Mouse (Mus musculus) testis, adult 2 months (tissue): ENCODE measurements around the gene Prr12. TPM values are rescaled to one million over a fixed set of nuclear protein-coding genes. Genes with fewer than 3 reads are reported as not detected.

Source experiments
- H3K27ac ChIP-seq: fragments of 200-500 bp; 2 replicates; pipeline ENCODE4 v1.5.1; 2012; ENCODE audit warnings: low read depth, low read length; ENCODE audit not compliant: control insufficient read depth, insufficient read depth
- H3K27me3 ChIP-seq: fragments of 200-500 bp; 2 replicates; pipeline ENCODE4 v1.6.1; 2012; ENCODE audit warnings: mild to moderate bottlenecking, low read length, moderate library complexity; ENCODE audit not compliant: control insufficient read depth, insufficient read depth
- H3K36me3 ChIP-seq: fragments of 200-500 bp; 2 replicates; pipeline ENCODE4 v1.6.1; 2012; ENCODE audit warnings: mild to moderate bottlenecking, low read length; ENCODE audit not compliant: control insufficient read depth, insufficient read depth
- H3K4me1 ChIP-seq: fragments of 200-500 bp; 2 replicates; pipeline ENCODE4 v1.6.1; 2012; ENCODE audit warnings: low read length; ENCODE audit not compliant: control insufficient read depth, insufficient read depth
- H3K4me3 ChIP-seq: fragments of 200-500 bp; 2 replicates; pipeline ENCODE4 v1.5.1; 2012; ENCODE audit warnings: low read depth, mild to moderate bottlenecking, low read length, moderate library complexity, mixed read lengths; ENCODE audit not compliant: control insufficient read depth
- CTCF ChIP-seq: fragments of 200-500 bp; IDR thresholded peaks from 2 replicates; pipeline ENCODE4 v1.5.1; 2012; ENCODE audit warnings: low read depth, mild to moderate bottlenecking, inconsistent platforms, low read length, moderate library complexity; ENCODE audit not compliant: control insufficient read depth, insufficient read depth, insufficient replicate concordance
- POLR2A ChIP-seq: fragments of 200-500 bp; IDR thresholded peaks from 2 replicates; pipeline ENCODE4 v1.6.1; 2012; ENCODE audit warnings: low read depth, mild to moderate bottlenecking, inconsistent platforms, low read length, moderate library complexity; ENCODE audit not compliant: control insufficient read depth
- polyA plus RNA-seq: library from polyadenylated mRNA; depleted of rRNA; stranded (reverse); fragments of >200 nt; gene quantifications from 2 replicates; pipeline ENCODE4 v1.2.3, GENCODE M21; 2012; rRNA removed

The Prr12 gene
- polyA plus RNA-seq, 1 experiment: 3.4 TPM

DNA sequence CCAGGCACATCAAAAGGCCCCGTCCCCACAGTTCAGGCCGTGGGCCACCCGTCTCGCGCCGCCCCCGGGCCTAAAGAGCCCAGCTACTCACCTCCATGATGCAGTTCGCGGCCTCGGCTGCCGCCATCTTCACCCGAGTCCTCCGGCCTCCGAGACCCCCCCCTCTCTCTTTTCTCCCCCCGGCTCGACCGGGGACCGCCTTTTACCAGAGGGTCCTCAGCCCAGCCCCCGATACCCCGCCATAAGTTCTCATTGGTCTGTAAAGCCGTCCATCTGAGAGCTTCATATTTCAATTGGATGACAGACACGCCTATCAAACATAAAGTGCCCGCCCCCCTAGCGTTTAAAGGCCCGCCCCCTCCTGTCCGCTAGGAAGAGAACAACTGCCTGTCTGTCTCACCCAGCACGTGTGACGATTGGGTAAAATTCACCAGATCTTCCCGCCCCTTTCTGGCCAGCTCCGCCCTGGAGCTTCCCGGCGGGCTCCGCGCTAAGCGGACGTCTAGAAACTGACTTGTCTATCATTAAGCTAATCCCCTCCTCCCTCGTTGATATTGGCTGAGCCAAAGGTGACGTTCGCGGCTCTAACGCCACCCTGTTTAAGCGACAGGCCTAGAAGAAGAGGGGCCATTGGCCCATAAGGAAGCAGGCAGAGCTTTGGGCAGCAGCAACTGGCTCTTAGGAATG lies 66.3 kb downstream of the Prr12 start, which contains the start of gene Prmt1:
Gene Prmt1, minus strand, starts transcription at position 377 of the 687 bp plus-strand sequence.
- Histone ChIP-seq H3K27me3 (no peaks in the 10 kb centered on the region), H3K4me3 (peak within 1 kb of the TSS; percentile 81), H3K36me3 (no peaks in the 10 kb centered on the region), H3K27ac (peak within 1 kb of the TSS; percentile 77), H3K4me1 (peaks cover 11% of the 10 kb centered on the region)
- TF ChIP-seq CTCF: no peak
- peak; percentile 60 for TF ChIP-seq POLR2A

DNA sequence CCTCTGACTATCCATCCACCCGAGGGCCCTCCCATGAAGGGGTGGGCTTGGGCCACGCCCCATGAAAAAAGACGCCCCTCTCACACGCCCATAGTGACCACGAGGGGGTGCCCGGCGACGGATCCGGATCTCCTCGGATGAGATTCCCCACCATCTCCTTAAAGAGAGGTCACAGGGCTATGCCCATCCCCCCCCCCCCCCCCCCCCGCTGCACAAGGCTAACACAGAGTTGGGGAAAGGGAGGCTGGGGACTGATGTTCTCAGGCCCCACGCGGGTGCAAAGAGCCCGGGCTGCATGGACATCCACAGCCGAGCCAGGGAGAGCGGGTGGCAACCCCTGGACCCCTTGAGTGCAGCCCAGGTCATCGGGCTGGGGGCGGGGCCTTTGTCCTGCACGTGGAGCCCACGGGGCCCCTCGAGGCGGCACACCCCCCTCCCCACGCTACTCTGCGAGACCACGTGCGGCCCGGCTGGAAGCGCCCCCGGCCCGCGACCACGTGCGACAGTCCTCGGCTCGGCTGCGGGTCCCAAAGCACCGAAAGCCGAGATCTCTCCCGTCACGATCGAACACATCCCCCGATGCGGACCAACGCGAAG lies 67.0 kb downstream of the Prr12 start:
- TF ChIP-seq CTCF (no peak), POLR2A (no peak)
- H3K36me3 ChIP-seq: no peaks in the 10 kb centered on the region
- H3K27me3 ChIP-seq: no peaks in the 10 kb centered on the region
- peaks cover 11% of the 10 kb centered on the region for H3K4me1 ChIP-seq
- H3K27ac ChIP-seq: peak overlapping the region; percentile 74
- H3K4me3 ChIP-seq: peak overlapping the region; percentile 81

DNA sequence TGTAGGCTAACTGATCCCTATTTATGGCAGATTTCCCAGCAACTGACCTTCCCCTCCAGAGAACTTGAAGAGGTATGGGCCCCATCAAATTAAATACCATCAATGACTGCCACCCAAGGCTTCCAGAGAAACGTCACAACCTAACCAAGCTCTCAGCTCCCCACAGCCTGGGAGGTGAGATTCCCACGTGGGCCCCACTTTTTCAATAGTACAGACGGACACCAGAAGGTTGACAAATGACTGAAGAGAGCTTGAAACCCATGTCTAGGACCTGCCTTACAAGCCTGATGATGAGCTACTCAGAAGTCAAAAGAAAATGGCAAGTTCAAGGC lies 67.9 kb downstream of the Prr12 start:
- Histone ChIP-seq H3K36me3 (no peaks in the 10 kb centered on the region), H3K27me3 (no peaks in the 10 kb centered on the region), H3K4me1 (peaks cover 11% of the 10 kb centered on the region), H3K4me3 (no peak overlapping the region), H3K27ac (no peak overlapping the region)
- TF ChIP-seq POLR2A: no peak
- TF ChIP-seq CTCF: no peak

DNA sequence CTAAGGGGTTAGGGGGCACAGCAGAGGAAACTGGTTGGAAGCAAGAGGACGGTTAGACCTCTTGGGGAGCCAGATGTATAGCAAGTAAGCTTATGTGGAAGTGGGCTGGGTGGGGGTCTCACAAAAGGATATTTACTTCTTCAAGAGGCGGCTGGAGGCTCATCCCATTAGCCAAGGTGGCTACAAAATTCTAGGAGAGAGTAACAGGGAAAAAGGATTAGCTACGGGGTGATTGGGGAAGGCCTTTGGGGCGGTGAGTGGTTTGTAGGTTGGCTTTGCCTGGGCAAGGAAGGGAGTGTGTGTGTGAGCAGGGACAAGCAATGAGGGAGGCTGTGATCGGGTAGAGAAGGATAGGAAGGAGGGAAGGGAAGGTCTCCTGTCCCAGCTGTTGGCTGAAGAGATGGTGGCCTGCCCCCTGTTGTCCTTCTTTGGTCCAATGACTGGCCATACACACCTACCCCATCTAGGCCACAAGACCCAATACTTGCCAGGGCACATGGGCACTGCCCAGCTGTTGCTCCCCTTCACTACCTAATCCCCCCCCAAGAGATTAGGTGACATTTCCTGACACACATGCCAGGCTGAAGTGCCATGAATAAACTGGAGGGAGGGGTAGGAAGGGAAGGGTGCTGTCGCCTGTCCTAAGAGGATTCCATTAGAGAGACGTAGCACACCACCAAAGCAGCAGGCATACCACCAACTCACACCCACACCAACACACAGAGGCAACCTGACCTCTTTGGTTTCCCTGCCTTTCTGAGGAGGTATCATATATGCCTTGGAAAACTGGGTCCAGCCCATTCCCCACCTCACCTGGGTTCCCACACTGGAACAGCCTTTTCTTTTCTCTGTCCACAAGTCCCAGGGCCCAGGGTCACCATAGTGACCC lies 68.5 kb downstream of the Prr12 start:
- peaks cover 11% of the 10 kb centered on the region for H3K4me1 ChIP-seq
- TF ChIP-seq CTCF: no peak
- no peak for TF ChIP-seq POLR2A
- H3K36me3 ChIP-seq: no peaks in the 10 kb centered on the region
- H3K27me3 ChIP-seq: no peaks in the 10 kb centered on the region
- no peak overlapping the region for H3K4me3 ChIP-seq
- no peak overlapping the region for H3K27ac ChIP-seq

DNA sequence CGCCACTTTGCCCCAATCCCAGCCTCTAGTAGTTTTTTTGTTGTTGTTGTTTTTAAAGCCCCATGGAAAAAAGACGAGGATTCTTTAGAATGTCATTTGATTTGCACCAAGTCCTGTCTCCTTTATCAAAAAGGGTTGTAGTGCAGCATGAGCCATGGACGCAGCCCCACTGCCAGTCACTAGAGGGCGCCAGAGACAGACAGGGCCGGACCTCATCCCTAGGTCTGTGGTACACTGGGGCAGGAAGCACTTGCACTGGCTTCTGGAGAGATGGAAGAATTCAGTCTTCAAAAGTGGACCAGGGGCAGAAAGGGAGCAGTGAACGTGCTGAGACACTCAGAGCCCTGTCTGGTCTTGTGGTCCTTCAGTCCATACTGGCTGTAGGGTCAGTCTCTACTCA lies 69.6 kb downstream of the Prr12 start:
- no peaks in the 10 kb centered on the region for H3K36me3 ChIP-seq
- TF ChIP-seq CTCF: peak; percentile 95
- no peak for TF ChIP-seq POLR2A
- no peaks in the 10 kb centered on the region for H3K27me3 ChIP-seq
- H3K27ac ChIP-seq: no peak overlapping the region
- H3K4me1 ChIP-seq: peaks cover 10% of the 10 kb centered on the region
- H3K4me3 ChIP-seq: no peak overlapping the region

DNA sequence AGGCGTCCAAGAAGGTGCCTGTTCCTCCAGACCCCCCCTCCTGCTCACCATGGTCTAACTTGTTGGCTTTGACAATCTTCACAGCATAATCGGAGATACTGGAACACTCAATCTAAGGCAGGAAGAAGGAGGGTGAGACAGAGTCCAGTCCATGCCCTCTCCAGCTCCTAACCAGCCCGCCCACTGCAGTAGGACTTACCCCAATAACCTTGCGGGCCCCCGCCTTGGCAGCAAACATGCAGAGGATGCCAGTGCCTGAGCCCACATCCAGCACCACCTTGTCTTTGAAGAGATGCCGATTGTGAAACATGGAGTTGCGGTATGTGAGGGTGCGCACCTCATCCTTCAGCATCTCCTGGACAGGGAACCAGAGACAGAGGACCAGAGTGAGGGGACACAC lies 71.1 kb downstream of the Prr12 start:
- no peak for TF ChIP-seq POLR2A
- Histone ChIP-seq H3K27ac (no peak overlapping the region), H3K4me3 (no peak overlapping the region), H3K36me3 (no peaks in the 10 kb centered on the region), H3K4me1 (peaks cover 3% of the 10 kb centered on the region), H3K27me3 (no peaks in the 10 kb centered on the region)

DNA sequence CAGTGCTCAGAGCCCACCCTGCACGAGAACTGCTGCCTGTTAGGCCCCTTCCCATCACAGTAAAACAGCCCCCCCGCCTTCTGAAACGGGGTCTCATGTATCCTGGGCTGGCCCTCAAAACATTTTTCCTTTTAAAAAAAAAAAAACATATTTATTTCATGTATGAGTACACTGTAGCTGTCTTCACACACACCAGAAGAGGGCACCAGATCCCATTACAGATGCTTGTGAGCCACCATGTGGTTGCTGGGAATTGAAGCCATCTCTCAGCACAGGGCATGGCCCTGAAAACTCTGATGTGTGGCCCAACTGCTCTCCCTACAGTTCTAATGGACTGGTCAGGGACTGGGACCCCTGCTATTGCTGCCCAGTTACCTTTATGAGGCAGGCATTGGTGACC lies 74.4 kb downstream of the Prr12 start:
- H3K27me3 ChIP-seq: no peaks in the 10 kb centered on the region
- no peaks in the 10 kb centered on the region for H3K36me3 ChIP-seq
- no peak for TF ChIP-seq CTCF
- TF ChIP-seq POLR2A: no peak
- no peak overlapping the region for H3K4me3 ChIP-seq
- H3K4me1 ChIP-seq: peaks cover 17% of the 10 kb centered on the region
- H3K27ac ChIP-seq: no peak overlapping the region

Other genes with a start within 250 kb of the Prr12 start
- 181 and 183 TPM in 2 replicates for gene Nup62, start 236.8 kb downstream of the Prr12 start, polyA plus RNA-seq
- gene Il4i1, start 236.5 kb downstream of the Prr12 start, polyA plus RNA-seq: 97.2 and 97.6 TPM in 2 replicates
- 21.6 TPM in 2 replicates for gene Atf5, start 236.2 kb downstream of the Prr12 start, polyA plus RNA-seq
- 31.5 and 35.7 TPM in 2 replicates for gene Akt1s1, start 203.9 kb downstream of the Prr12 start, polyA plus RNA-seq
- gene Tbc1d17, start 203.8 kb downstream of the Prr12 start, polyA plus RNA-seq: 24.4 and 28.5 TPM in 2 replicates
- gene Pnkp, start 195.7 kb downstream of the Prr12 start, polyA plus RNA-seq: 26.5 and 29.4 TPM in 2 replicates
- gene Ptov1, start 183.1 kb downstream of the Prr12 start, polyA plus RNA-seq: 171 and 187 TPM in 2 replicates
- gene Med25, start 160.2 kb downstream of the Prr12 start, polyA plus RNA-seq: 143 and 206 TPM in 2 replicates
- 39.2 and 40.0 TPM in 2 replicates for gene Fuz, start 156.8 kb downstream of the Prr12 start, polyA plus RNA-seq
- gene Ap2a1, start 123.4 kb downstream of the Prr12 start, polyA plus RNA-seq: 323 and 343 TPM in 2 replicates
- 1,042 and 1,092 TPM in 2 replicates for gene Tsks, start 109.7 kb downstream of the Prr12 start, polyA plus RNA-seq
- gene Cpt1c, start 78.0 kb downstream of the Prr12 start, polyA plus RNA-seq: 137 and 148 TPM in 2 replicates
- gene Prmt1, start 66.3 kb downstream of the Prr12 start, polyA plus RNA-seq: 59.6 and 60.1 TPM in 2 replicates
- gene Irf3, start 55.2 kb downstream of the Prr12 start, polyA plus RNA-seq: 108 and 114 TPM in 2 replicates
- 85.4 and 93.5 TPM in 2 replicates for gene Bcl2l12, start 54.2 kb downstream of the Prr12 start, polyA plus RNA-seq
- 25.1 and 27.4 TPM in 2 replicates for gene Scaf1, start 36.5 kb downstream of the Prr12 start, polyA plus RNA-seq
- gene Rras, start 34.9 kb downstream of the Prr12 start, polyA plus RNA-seq: 43.4 and 44.2 TPM in 2 replicates
- gene Nosip, start 9.5 kb upstream of the Prr12 start, polyA plus RNA-seq: 115 and 123 TPM in 2 replicates
- 27.3 and 27.9 TPM in 2 replicates for gene Prrg2, start 9.8 kb upstream of the Prr12 start, polyA plus RNA-seq
- gene Rcn3, start 39.3 kb upstream of the Prr12 start, polyA plus RNA-seq: 10.4 and 16.3 TPM in 2 replicates
- gene Fcgrt, start 51.0 kb upstream of the Prr12 start, polyA plus RNA-seq: 5.4 and 5.8 TPM in 2 replicates
- gene Rps11, start 71.6 kb upstream of the Prr12 start, polyA plus RNA-seq: 169 and 192 TPM in 2 replicates
- gene Rpl13a, start 75.9 kb upstream of the Prr12 start, polyA plus RNA-seq: 859 and 869 TPM in 2 replicates
- 0.06 and 0.41 TPM in 2 replicates for gene Gm45713, start 83.3 kb upstream of the Prr12 start, polyA plus RNA-seq
- gene Flt3l, start 83.6 kb upstream of the Prr12 start, polyA plus RNA-seq: 3.8 and 3.9 TPM in 2 replicates
- gene Pih1d1, start 101.4 kb upstream of the Prr12 start, polyA plus RNA-seq: 258 and 295 TPM in 2 replicates
- gene Aldh16a1, start 101.7 kb upstream of the Prr12 start, polyA plus RNA-seq: 12.8 and 13.4 TPM in 2 replicates
- gene Slc17a7, start 111.1 kb upstream of the Prr12 start, polyA plus RNA-seq: 33.5 and 34.1 TPM in 2 replicates
- gene Gfy, start 126.7 kb upstream of the Prr12 start, polyA plus RNA-seq: 3.9 and 5.4 TPM in 2 replicates
- gene Pth2, start 128.1 kb upstream of the Prr12 start, polyA plus RNA-seq: 21.9 and 28.2 TPM in 2 replicates
- gene Ccdc155, start 152.0 kb upstream of the Prr12 start, polyA plus RNA-seq: 78.3 and 81.9 TPM in 2 replicates
- 1,273 and 1,348 TPM in 2 replicates for gene Dkkl1, start 159.3 kb upstream of the Prr12 start, polyA plus RNA-seq
- gene Tead2, start 162.9 kb upstream of the Prr12 start, polyA plus RNA-seq: 43.1 and 60.2 TPM in 2 replicates
- 78.0 and 87.4 TPM in 2 replicates for gene Cd37, start 186.2 kb upstream of the Prr12 start, polyA plus RNA-seq
- 76.9 and 81.4 TPM in 2 replicates for gene Slc6a16, start 188.2 kb upstream of the Prr12 start, polyA plus RNA-seq
- gene Slc6a21, start 224.6 kb upstream of the Prr12 start, polyA plus RNA-seq: 785 and 851 TPM in 2 replicates